Mouse (Mus musculus): ENCODE results near the gene Klre1. TPM values are rescaled to one million over a fixed set of nuclear protein-coding genes. Genes with fewer than 3 reads are reported as not detected.

Gene Klre1
- polyA plus RNA-seq, 1 experiment from 2014 or later, result not detected

DNA sequence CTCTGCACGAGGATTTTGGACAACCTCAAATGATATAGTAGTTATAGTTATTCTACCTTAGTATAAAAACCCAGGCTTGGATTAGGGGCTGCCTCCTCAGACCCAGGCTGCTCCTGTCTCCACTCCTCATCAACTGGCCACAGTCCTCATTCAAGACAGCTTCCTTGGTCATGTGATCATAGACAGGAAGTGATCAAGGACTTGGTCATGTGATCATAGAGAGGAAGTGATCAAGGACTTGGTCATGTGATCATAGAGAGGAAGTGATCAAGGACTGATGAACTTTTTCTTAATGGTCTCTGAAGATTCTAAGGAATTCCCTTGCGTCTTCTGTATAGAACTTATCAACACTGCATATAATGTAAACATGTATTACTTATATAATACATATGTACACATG lies 30.4 kb upstream of the Klre1 start:
- H3K36me3 ChIP-seq (replicated peaks), result no peaks in the 10 kb centered on the region
- WGBS, result 82% methylated on average over 2 of the region's 2 CpGs
- no peak for DNase-seq (ENCODE audit: extremely low spot score, low spot score)
- no peak overlapping the region for H3K4me3 ChIP-seq
- H3K9me3 ChIP-seq, result no peaks in the 10 kb centered on the region
- H3K27ac ChIP-seq, result no peak overlapping the region
- H3K27me3 ChIP-seq (ENCODE audit: poor library complexity, severe bottlenecking), result no peaks in the 10 kb centered on the region
- H3K4me1 ChIP-seq, result no peaks in the 10 kb centered on the region

DNA sequence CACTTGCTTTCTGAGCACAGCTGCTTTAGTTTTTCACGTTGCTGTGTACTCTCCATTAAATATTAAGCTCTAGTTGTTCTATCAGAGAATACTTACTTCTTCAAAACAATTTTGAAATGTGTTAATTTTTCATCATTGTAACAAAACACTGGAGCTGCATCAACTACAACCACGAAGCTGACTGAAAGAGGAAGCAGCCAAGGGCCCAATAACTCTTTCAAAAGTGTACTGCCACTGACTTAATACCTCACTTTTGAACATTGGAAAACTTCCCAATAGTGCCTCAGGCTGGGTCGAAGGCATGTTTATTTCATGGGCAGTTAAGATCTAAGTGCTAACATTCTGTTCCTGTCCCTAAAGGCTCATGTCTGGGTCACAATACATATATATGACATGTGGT lies 29.7 kb upstream of the Klre1 start:
- Histone ChIP-seq H3K36me3 (replicated peaks) (no peaks in the 10 kb centered on the region), H3K4me1 (no peaks in the 10 kb centered on the region), H3K4me3 (no peak overlapping the region), H3K9me3 (no peaks in the 10 kb centered on the region), H3K27me3 (ENCODE audit: poor library complexity, severe bottlenecking) (no peaks in the 10 kb centered on the region), H3K27ac (no peak overlapping the region)
- WGBS, result 79% methylated on average over 3 of the region's 3 CpGs
- no peak for DNase-seq (ENCODE audit: extremely low spot score, low spot score)

DNA sequence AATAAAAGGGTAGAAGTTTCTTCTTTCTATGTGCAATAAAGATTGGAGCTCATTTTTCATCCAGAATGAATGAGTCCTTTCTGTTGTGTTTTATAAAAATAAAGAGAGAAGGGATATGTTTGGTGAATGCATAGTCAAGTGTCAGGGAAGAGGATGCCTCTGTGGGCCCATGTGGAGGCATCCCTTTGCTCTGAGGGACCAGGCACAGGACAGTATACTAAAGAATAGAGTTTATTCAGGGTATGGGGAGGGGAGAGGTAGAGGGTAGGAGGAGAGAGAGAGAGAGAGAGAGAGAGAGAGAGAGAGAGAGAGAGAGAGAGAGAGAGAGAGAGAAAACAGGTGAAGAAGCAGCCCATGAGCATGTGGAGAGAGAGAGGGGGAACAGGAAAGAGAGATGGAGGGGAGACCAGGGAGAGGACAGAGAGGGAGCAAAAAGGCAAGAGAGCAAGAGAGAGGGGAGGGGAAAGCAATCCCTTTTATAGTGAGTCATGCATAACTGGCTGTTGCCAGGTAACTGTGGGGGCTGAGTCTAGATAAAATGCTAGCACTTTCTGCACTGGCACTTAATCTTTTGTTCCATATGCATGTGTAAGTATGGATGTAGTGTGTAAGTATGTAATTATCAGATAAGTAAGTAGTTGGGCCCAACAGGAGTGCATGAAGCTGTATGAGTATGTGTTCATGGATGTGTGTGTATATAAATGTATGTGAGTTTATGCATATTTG lies 20.2 kb upstream of the Klre1 start:
- H3K36me3 ChIP-seq (replicated peaks), result no peaks in the 10 kb centered on the region
- peaks cover 19% of the 10 kb centered on the region for H3K4me1 ChIP-seq
- no peaks in the 10 kb centered on the region for H3K9me3 ChIP-seq
- peak overlapping the region; percentile 71 for H3K27ac ChIP-seq
- DNase-seq (ENCODE audit: extremely low spot score, low spot score), result no peak
- no peak overlapping the region for H3K4me3 ChIP-seq
- H3K27me3 ChIP-seq (ENCODE audit: poor library complexity, severe bottlenecking), result no peaks in the 10 kb centered on the region

DNA sequence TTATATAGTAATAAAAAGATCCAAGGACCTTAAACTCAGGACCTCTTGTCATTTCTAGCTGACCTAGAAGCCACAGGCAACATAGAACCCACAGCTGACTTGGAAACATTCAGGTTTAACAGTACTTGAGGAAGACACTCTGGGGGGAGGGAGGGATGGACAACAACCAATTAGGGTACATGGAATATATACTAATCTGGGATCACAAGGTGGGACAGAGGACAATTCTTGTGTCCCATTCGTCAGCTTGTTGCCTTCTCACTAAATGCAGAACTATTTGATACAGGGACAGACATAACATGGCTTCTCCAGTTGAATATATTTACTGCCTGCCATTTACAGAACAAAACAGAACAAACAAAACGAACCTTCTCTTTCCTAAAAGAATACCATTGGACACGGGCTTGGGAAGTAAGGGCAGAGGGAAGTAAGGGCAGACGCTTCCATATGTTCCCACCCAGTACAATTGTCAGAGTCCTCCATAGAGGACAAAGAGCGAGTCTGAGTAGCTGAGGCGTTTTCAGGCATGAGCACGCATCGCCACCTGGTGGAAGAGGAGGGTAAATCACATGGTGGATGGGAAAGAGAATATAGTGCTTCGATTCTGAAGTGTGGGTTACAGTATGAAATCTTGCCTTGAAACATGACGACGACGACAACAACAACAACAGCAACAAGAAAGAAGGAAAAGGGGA lies 18.6 kb upstream of the Klre1 start:
- no peak overlapping the region for H3K4me3 ChIP-seq
- DNase-seq (ENCODE audit: extremely low spot score, low spot score), result peak; percentile 66
- no peaks in the 10 kb centered on the region for H3K9me3 ChIP-seq
- H3K27ac ChIP-seq, result peak overlapping the region; percentile 71
- no peaks in the 10 kb centered on the region for H3K27me3 ChIP-seq (ENCODE audit: poor library complexity, severe bottlenecking)
- no peaks in the 10 kb centered on the region for H3K36me3 ChIP-seq (replicated peaks)
- H3K4me1 ChIP-seq, result peaks cover 19% of the 10 kb centered on the region
- WGBS, result 22% methylated on average over 12 of the region's 12 CpGs

DNA sequence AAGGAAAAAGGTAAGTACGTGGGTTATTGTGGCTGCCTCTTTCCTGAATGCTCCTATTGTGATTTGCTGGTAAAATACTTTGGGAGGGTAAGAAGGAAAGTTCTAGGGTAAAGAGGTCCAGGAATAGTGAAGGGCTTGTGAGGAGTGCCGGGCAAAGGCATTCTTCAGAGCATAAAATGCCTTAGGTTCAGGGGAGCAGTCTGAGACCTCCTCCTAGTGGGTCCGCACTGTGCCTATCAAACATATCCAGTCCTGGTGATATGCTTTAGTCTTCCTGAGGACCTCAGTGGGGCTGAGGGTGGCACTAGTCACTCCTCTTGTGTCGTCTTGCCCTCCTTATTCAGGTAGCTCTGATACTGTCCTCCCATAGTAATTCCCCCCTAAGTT lies 18.1 kb upstream of the Klre1 start:
- Histone ChIP-seq H3K4me3 (no peak overlapping the region), H3K27me3 (ENCODE audit: poor library complexity, severe bottlenecking) (no peaks in the 10 kb centered on the region), H3K27ac (no peak overlapping the region), H3K4me1 (peaks cover 19% of the 10 kb centered on the region), H3K9me3 (no peaks in the 10 kb centered on the region), H3K36me3 (replicated peaks) (no peaks in the 10 kb centered on the region)
- 65% methylated on average over 4 of the region's 4 CpGs for WGBS
- no peak for DNase-seq (ENCODE audit: extremely low spot score, low spot score)

DNA sequence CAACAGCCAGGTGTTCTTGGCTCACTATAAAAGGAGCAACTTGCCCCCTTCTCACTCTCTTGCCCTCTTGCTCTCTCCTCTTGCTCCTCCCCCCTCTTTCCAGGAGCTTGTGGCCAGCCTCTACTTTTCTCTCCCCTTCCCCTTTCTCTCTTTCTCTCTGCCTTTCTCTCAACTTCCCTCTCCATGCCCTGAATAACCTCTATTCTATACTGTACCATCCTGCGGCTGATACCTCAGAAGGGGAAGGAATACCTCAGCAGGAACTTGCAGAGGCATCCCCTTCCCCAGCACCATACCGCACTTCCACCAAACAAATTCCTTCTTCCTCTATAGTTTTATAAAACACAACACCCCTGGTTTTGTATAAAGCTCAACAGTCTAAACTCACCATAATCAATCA lies 12.4 kb upstream of the Klre1 start:
- no peak for DNase-seq (ENCODE audit: extremely low spot score, low spot score)
- whole genome bisulfite sequencing, result 70% methylated on average over 2 of the region's 2 CpGs
- H3K27me3 ChIP-seq (ENCODE audit: poor library complexity, severe bottlenecking), result no peaks in the 10 kb centered on the region
- no peaks in the 10 kb centered on the region for H3K36me3 ChIP-seq (replicated peaks)
- no peak overlapping the region for H3K4me3 ChIP-seq
- no peaks in the 10 kb centered on the region for H3K4me1 ChIP-seq
- no peak overlapping the region for H3K27ac ChIP-seq
- no peaks in the 10 kb centered on the region for H3K9me3 ChIP-seq

DNA sequence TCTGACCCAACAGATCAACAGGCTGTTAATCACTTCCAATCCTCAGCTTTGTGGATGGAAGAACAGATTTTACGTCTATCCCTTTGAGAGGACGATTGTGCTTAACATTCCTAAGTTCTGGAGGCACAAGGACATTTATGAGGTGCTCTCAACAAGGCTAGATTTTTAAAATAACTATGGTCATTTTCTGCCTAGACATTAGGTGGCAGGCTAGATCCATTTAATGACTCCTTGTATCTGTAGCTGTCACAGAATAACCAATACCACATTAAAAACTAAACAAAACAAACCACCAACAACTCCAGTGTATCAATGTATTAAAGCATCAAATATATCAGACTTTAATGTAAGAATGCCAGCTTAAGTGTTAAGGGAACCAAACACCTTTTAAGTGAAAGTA lies 2.4 kb upstream of the Klre1 start:
- Histone ChIP-seq H3K27ac (no peak overlapping the region), H3K27me3 (ENCODE audit: poor library complexity, severe bottlenecking) (no peaks in the 10 kb centered on the region), H3K4me1 (no peaks in the 10 kb centered on the region), H3K9me3 (no peaks in the 10 kb centered on the region), H3K4me3 (no peak overlapping the region), H3K36me3 (replicated peaks) (no peaks in the 10 kb centered on the region)
- 42% methylated on average over 2 of the region's 2 CpGs for WGBS
- DNase-seq (ENCODE audit: extremely low spot score, low spot score), result no peak

DNA sequence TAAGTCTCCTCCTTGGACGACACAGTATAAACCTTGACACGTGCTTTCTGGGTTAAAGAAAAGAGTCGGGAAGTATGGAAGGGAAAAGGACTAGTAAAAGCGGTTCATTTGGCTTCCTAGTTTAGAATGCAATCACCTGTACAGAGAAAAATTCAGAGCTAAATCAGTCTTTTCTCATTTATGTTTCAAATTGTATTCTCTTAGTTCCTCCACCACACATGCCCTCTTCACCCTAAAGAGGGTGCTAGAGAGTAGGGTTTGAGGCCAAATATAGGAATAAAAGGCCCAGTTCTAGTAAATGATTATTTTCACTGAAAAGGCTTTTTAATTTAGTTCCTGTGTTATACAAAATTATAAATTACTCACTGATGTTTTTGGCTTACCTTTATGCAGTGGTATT lies 3.6 kb downstream of the Klre1 start:
- Histone ChIP-seq H3K27ac (no peak overlapping the region), H3K4me1 (no peaks in the 10 kb centered on the region), H3K36me3 (replicated peaks) (no peaks in the 10 kb centered on the region), H3K4me3 (no peak overlapping the region), H3K9me3 (no peaks in the 10 kb centered on the region), H3K27me3 (ENCODE audit: poor library complexity, severe bottlenecking) (no peaks in the 10 kb centered on the region)
- WGBS, result 55% methylated on average over 4 of the region's 4 CpGs
- no peak for DNase-seq (ENCODE audit: extremely low spot score, low spot score)

DNA sequence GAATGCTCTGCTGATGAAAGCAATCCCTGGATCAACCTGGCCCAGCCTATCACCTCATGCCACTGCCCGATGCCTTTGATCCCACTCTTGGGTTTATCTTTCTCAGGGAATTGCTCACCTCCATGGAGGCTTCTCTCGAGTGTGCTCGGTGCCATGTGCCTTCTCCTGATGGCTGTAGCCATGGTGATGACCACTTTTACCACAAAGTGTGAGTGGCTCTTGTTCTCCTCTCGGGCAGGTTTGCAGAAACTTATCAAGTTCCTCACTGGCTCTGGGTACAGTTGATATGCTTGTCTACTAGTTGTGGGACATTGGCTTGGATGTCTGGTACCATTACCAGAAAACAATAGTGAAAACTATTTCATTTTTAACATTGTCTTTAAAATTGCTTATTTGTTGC lies 4.2 kb downstream of the Klre1 start:
- Histone ChIP-seq H3K27ac (no peak overlapping the region), H3K9me3 (no peaks in the 10 kb centered on the region), H3K27me3 (ENCODE audit: poor library complexity, severe bottlenecking) (no peaks in the 10 kb centered on the region), H3K36me3 (replicated peaks) (no peaks in the 10 kb centered on the region), H3K4me1 (no peaks in the 10 kb centered on the region), H3K4me3 (no peak overlapping the region)
- DNase-seq (ENCODE audit: extremely low spot score, low spot score), result no peak
- 84% methylated on average over 4 of the region's 4 CpGs for WGBS

DNA sequence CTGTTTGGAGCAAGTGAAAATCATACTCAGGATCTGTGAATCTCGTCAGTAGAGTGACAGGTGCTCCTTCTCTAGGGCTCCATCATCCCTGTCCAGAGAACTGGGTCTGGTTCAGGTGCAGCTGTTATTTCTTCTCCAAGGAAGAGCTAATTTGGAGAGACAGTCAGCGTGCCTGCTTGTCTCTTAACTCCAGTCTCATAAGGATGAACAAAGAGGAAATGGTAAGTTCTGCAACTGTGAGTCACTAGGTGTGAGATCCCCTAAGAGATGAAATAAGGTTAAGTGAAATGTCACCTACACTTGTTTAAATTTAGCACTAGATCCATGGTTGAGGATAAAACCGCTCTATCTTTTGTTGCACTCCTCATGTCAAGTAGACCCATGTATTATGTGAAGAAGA lies 5.3 kb downstream of the Klre1 start:
- DNase-seq (ENCODE audit: extremely low spot score, low spot score), result no peak
- H3K36me3 ChIP-seq (replicated peaks), result no peaks in the 10 kb centered on the region
- no peaks in the 10 kb centered on the region for H3K27me3 ChIP-seq (ENCODE audit: poor library complexity, severe bottlenecking)
- no peaks in the 10 kb centered on the region for H3K9me3 ChIP-seq
- no peak overlapping the region for H3K27ac ChIP-seq
- WGBS, result 77% methylated on average over 3 of the region's 3 CpGs
- H3K4me1 ChIP-seq, result no peaks in the 10 kb centered on the region
- H3K4me3 ChIP-seq, result no peak overlapping the region

DNA sequence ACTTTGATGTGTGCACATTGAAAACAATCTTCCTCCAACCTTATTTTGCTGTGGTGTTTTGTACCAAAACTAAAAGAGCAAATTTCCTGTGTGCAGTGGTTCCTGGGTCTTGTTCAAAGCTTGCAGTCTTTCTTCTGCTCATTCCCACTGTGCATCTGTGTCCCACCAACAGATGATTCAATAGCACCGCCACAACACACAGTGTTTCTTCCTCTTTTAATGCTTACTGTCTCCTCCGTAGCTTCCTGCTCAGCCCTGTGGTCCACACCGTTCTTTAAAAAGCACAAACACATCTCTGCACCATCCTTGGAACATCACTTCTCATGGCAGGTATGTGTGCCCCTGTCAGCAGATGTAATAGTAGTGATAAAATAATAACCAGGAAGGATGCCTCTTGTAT lies 13.8 kb downstream of the Klre1 start, which contains the start of gene Klrd1:
Gene Klrd1, plus strand, starts transcription at position 275 of the 400 bp plus-strand sequence.
- no peaks in the 10 kb centered on the region for H3K9me3 ChIP-seq
- H3K27ac ChIP-seq, result no peak within 1 kb of the TSS
- H3K4me1 ChIP-seq, result no peaks in the 10 kb centered on the region
- 82% methylated on average over 3 of the region's 3 CpGs for WGBS
- no peaks in the 10 kb centered on the region for H3K36me3 ChIP-seq (replicated peaks)
- no peak for DNase-seq (ENCODE audit: extremely low spot score, low spot score)
- H3K4me3 ChIP-seq, result no peak within 1 kb of the TSS
- no peaks in the 10 kb centered on the region for H3K27me3 ChIP-seq (ENCODE audit: poor library complexity, severe bottlenecking)

DNA sequence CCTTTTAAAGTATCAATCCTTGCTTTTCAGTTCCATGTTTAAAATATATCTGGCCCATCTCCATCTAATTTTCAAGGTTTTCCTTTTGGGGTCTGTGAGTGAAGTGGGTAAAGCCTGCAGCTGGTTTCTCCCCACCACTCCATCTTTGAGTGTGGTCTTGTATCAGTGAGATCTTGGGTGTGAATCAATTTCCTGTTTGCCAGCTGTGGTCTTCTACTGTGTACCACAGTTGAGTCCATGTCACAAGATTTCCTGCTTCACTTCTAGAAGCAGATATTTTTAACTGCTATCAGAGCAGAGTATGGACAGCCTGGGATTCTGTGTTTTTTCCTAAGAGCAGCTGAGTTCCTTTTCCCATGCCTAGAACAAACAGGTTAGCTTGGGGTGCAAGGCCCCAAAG lies 30.7 kb downstream of the Klre1 start:
- H3K9me3 ChIP-seq, result no peaks in the 10 kb centered on the region
- H3K4me3 ChIP-seq, result no peak overlapping the region
- H3K36me3 ChIP-seq (replicated peaks), result no peaks in the 10 kb centered on the region
- H3K27me3 ChIP-seq (ENCODE audit: poor library complexity, severe bottlenecking), result no peaks in the 10 kb centered on the region
- H3K27ac ChIP-seq, result no peak overlapping the region
- no peak for DNase-seq (ENCODE audit: extremely low spot score, low spot score)
- H3K4me1 ChIP-seq, result no peaks in the 10 kb centered on the region

DNA sequence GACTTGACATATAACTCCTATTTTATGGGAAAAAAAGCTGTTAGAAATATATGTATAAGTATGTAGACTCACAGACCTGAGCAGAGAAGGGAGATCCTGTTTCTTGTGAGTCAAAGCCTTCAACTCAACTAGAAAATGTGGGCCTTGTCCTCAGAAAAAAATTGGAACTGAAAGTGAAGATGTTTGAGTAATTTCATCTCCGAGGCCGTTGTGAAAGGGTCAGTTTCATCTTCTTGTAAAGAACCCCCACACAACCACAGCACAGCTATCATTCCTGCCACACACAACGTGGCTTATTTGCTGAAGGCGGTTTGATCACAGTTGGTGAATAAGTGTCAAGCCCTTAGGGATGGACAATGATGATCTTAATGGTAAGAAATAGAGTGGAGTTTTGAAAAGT lies 46.0 kb downstream of the Klre1 start, which contains the start of gene Klrk1:
Gene Klrk1, minus strand, starts transcription at position 130 of the 400 bp plus-strand sequence.
- no peak for DNase-seq (ENCODE audit: extremely low spot score, low spot score)
- Histone ChIP-seq H3K36me3 (replicated peaks) (no peaks in the 10 kb centered on the region), H3K27ac (no peak within 1 kb of the TSS), H3K9me3 (no peaks in the 10 kb centered on the region), H3K27me3 (ENCODE audit: poor library complexity, severe bottlenecking) (no peaks in the 10 kb centered on the region), H3K4me3 (no peak within 1 kb of the TSS), H3K4me1 (no peaks in the 10 kb centered on the region)
- WGBS, result 82% methylated on average over 4 of the region's 4 CpGs
